Mouse (Mus musculus): ENCODE data around the gene Rora. TPM values are rescaled to one million over a fixed set of nuclear protein-coding genes. Genes with fewer than 3 reads are reported as not detected.

Rora gene
- total RNA-seq, 2 experiments from 2014 or later = 56.5 to 109 TPM

DNA sequence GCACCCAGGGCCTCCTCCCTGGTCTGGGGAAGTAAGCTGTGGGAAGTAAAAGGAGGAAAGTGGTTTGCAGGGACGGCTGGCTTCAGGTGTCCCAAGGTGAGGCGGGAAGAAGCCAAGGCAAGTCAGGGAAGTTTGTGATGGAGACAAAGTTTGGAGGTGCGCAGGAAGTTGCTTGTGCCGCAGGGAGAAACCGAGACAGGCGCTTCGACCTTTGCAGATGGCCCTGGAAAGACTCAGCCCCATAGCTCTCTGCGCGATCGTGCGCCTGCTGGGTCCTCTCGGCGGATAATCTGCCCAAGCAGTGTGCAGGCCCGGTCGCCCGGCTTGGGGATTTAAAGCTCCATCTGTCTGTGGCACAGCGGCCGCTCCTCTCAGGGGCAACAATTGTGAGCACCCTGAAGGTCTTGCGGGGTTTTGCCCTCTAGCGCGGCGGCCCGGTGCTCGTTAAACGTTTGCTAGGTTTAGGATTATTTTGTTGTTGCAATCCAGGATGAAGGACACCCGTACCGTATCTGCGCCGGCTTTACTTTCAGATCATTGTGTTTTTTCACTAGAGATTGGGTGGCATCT, 637.4 kb downstream of the Rora start:
- DNase-seq = peak; percentile 56 to 62

DNA sequence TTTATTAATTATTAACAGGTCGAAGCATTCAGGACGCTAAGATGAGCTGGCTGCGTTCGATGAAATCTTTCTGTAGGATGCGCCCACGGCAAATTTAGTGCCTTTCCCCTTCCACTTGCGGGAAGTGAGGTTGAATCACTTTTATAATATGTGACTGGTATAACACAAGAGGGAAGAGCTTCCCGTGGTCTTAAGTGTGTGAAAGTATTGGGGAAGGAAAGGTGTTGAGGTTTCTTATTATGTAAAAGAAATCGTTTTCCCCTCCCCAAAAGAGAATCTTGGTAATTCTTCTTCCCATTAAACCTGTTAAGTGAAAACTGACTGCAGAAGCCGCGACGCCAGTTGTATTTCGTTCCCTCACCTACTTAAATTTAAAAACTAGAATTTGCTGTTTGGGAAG, 637.9 kb downstream of the Rora start:
- no peak for DNase-seq

DNA sequence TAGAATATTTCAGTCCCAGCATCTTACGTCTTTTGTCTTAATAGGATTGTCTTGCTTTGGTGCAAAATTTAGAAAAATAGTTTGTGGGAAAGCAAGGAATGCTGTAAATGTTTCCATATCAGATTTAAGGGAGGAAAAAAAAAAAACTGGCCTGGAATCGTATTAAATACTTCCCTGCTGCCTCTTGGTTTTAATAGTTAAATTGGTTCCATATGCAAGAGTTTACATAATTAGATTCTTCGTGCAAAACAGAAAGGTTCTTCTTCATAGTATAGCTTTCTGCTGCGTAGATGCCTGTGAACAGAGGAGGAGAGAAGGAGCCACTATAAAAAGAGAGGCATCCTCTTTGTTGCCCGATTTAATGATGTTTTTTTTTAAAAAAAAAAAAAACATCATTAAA, 638.8 kb downstream of the Rora start:
- DNase-seq = no peak

DNA sequence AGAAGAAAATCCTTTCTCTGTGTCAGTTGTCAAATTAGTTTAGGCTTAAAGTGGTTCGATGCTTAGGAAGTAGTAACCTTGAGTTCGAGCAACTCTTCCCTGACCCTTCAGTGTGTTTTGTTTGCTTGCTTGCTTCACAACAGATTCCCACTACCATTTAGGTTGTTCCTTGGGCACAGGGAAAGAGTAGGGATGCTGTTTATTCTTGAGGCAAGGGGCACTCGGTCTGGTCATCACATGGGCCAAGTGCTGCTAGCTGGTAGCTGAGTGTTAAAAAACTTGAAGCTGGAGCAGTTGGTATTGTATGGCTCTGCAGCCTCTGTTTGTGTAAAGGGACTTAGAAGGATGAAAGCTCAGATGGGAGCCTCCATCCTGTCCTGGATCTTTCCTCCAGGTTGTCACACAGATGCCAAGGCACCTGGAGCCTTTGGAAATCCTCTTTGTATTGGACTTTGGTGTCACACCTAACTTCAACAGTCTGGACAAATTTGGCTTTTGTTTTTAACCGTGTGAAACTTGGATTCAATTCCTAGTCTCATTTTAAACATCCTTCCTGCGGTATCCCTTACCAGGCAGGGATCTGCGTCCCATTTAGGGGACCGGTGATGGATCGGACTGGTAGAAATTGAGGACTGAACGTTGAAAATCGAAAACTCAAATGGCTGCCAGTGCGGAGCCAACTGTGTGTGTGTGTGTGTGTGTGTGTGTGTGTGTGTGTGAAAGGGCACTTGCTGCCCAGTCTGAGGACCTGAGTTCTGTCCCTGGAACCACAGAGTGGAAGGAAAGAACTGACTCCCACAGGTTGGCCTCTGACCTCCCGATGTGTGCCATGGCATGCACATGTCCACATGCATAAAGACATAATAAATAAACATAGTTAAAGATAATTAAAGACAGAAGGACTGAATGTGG, 639.4 kb downstream of the Rora start:
- DNase-seq = no peak

DNA sequence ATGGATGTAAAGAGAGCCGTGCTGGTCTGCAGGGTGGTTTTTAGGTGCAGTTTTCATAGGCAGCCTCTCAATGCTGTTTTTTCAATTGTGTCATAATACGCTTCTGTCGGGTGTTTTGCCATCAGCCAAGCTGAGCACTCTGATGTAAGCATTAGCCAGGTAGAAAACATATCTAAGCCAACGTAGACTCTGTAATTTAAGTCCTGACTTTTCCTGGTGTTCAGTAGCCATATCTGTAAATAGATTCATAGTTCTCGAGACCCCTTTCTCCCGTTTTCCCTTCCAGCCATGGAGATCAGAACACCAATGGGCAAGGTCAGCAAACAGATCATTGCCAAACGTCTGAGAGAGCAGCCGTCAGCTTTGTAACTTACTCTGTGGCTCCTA, 640.1 kb downstream of the Rora start:
- DNase-seq = no peak

DNA sequence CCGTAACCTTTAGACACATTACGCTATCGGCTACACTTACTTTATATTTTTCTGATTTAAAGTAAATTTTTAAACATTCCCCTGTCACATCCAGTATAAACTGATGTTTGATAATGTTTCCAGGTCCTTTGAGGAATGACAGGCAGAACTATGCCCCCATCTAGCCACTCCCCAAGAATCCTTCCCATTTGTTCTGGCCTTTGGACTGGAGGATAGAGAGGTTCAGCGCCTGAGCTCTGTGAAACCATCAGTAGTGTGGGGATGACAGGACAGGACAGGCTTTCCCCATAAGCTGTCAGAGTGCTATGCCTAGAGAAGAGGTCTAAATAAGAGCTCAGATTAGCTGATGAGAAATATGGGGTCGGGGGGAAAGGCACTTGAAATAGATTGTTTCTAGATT, 640.8 kb downstream of the Rora start:
- no peak for DNase-seq

DNA sequence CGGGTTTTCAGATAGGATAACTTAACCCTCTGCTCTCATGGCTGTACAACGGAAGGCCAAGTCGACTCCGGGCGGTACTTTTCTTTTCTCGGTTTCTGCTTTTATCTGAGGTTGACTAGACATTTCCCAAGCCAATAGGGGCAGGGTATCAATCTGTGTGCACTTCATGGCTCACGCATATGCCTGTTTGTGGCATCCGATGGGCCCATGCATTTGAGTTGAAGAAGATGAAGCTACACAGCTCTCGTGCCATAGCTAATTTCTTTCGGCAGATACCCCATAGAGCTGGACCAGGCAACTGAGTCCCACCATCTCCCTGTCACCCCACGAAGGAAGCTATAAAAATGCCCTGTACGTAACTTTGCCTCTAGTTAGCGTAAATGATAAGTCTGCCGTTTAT, 641.3 kb downstream of the Rora start:
- DNase-seq = no peak

DNA sequence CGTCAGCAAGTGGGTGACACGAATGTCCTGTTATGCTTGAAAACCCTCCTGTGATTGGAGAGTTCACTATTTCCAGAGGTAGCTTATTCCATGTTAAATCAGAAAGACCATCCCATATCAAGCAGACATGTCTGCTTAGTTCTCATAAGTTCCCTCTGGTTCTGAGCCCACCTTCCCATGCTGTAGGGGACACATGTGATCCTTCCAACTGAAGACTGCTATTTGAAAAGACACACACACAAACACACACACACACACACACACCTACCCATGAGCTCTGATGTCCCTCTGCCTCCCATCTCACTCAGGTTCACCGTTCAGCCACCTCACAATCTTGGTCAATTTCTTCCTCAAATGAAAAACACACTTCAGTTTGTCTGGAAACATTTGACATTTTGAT, 642.2 kb downstream of the Rora start:
- no peak for DNase-seq

DNA sequence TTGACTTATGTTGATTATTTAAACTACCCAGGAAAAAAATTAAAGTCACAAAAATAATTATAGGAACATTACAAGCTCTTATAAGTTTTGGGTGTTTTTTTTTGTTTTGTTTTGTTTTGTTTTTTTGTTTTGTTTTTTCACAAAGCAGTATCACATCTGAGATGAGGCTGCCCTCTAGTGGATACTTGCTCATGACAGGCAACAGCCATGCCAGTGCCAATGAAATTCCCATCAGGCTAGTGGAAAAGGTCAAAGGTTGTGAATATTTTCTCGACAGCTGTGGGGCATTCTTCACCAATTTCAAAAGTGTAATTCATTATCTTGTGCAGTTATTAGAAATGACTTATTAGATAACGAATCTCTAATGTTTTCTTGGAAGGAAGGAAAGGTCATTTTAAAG, 642.8 kb downstream of the Rora start:
- DNase-seq = peak; percentile 61 to 82

DNA sequence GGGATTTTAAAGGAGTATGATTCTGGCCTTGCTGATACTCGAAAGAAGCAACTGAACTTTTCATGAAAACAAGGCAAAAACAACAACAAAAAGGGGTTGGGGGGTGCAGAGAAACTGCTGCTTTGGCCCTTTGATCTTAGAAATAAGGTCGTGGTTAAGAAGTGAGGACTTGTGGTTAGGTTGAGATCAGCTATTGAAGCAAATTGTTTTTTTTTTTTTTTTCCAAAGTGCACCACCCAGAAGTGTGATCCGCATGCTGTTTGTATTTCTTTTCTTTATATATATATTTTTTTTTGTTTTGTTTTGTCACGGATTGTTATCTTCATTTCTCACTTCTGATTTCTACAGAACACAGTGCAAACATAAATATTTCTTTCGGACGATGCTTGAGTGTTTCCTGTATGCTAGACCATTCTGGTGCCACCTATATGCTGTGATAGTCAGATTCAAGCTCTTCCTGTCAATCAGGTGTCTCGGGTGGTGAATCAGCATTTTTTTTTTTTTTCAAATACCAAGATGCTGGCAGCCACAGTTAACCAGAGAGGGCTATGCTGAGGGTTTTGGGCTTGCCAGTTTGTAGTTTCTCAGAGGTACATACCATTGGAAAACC, 644.3 kb downstream of the Rora start:
- no peak for DNase-seq

DNA sequence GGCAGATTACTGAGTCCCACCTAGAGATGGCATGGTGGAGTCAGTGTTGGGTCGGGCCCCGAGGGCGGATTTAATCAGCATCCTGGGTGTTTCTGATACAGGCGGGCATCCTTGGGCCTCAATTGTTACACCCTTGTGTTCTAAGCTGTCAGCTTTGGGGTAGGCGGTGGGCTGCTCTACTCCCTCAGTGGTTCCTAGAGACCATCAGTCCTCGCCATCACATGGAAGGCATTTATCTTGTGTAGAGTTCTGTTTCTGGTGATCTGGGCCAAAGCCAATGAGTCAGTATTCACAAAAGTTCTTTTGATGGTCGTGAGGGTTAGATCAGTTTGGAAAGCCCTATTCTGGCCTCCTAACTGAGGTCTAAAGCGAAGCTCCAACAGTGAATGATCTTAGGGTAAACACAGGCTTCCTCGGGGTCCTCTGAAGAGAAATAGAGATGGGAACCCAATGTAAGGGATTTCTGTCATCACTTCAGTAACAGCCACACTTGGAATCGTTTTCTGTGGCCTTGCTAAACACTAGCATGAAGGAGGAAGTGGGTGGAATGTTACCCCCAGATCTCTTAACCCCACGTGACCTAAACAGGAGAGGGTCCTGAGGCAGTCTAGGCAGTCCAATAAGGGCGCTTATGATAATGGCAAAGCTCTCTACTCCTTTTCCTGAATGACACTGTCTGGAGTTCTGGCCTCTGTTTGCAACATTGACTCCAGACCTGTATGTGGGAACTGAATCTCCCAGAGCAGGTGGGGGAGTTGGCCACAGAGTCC, 645.2 kb downstream of the Rora start:
- peak in 1 of 2 experiments; percentile 41 for DNase-seq

DNA sequence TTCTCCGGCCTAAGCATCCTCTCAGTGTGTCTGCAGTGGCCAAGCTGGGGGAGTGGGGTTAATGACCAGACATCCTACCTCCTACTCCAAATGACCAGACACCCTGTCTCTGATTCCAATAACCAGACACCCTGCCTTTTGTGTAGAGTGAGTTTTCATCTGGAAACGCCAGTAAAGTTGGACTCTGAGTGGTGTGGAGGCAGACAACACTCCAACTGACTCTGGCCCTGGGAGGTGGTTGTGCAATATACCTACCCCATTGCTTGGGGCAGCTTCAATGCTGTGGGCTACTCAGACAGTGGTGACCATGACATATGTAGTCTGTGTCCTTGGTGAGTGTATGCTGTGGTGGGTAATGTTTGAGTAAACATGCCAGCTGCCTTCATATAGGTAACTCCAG, 645.9 kb downstream of the Rora start:
- DNase-seq = peak; percentile 33 to 68

DNA sequence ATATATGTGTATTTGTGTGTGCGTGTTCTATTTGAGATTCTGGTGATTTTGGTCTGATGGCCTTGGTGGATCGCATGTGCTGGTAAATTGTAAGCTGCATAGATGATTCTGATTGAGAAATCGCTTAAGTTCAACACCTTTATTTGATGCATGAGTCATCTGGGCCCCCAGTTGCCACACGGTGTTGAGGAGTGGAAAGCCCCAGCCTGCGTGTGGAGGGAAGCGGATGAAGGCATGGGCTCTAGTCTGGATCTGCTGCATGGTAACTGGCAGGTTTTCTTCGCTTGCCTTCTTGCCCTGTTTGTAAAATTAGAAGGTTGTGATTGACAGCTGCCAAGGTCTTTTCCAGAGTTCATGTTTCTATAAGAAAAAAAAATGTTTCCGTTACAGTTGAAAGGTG, 646.7 kb downstream of the Rora start:
- no peak for DNase-seq

DNA sequence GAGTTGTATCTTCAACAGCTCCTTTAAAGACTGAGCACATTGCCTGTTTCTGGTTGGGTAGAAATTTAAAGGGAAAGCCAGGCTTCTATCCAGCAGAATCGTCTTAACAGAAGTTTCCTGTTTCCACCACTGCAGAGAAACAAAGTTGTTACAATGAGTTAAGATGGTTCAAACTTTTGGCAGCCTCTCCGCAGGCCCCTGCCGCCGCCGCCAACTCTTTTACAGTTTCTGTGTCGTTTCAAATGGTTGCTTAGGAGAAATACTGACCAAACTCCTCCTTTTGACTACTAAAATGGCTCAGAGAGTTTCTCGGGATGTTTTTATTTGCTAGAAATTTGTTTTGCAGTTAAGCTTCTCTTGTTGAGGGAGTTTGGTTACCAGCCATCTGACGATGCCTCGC, 647.9 kb downstream of the Rora start:
- DNase-seq = peak in 1 of 2 experiments; percentile 29

DNA sequence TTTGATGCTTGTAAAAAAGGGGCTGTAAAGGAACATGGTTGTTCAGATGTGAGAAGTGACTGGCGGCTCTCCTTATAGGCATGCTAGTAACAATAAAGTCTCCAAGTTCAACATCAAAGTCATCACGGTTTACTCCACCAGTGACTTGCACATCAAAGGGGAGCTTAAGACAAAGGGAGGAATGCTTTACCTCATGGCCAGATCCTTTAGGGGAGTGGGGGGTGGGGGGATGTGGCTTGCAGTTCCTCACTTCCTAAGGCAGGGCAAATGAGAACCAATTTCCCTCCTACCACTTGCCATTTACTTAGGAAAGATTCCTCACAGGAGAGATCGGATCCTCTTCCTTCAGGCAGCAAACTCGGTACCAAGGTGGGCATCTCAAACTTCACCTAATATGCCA, 648.4 kb downstream of the Rora start:
- no peak for DNase-seq

DNA sequence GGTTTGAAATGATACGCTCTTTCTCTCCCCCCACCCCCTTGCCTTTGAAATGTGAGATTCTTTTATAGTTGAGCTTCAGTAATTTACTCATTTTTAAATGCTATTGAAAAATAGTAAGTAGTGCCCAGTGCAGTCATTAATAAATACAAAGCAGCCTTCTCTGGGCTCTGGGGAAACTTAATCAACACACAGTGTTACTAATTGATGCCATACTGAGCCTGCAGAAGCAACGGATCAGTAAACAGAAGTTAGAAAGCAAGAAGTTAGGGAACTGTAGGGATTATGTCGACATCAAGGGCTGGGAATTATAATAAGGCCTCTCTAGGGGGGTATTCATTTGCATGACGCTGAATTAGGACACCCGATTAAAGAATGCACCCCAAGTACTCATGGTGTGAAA, 649.3 kb downstream of the Rora start:
- no peak for DNase-seq

DNA sequence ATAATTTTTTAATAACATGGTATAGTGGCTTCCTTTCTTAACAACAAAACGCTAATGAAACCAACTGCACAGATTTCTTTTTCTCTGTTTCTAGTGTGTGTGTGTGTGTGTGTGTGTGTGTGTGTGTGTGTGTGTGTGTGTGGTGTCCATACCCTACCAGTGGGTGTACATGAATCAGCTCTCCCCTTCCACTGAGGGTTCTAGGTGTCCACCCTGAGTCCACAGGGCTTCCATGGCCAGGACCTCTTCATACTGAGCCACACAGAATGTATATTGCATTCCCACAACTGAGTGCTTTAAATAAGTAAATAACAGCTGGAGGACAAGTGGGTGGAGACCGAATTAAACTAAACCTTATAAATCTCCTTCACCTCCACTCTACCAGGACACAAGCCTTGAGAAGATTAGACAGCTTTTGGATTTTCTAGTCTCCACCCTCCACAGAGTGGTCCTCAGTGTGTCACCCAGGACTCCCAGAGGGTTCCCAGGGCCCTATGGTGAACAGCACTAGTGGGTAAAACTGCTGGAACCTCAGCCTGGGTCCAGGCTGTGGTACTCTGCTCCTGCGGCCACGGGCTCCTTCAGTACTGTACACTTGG, 649.9 kb downstream of the Rora start:
- DNase-seq = no peak

DNA sequence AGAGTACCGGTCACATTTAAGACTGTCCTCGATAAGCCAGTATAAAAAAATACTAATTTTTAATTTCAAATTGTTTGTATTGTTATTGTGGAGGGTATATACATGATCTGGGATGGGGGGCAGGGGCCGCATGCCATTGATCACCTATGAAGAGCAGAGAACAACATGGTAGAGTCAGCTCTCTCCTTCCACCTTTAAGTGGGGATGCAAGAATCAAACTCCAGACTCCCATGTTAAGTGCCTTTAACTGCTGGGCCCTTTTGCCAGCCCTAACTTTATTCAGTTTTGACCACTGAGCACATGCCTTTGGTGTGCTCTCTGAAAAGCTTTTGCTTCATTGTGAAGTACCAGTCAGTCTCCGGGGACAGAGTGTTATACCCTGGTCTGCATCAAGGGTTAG, 650.4 kb downstream of the Rora start:
- no peak for DNase-seq

DNA sequence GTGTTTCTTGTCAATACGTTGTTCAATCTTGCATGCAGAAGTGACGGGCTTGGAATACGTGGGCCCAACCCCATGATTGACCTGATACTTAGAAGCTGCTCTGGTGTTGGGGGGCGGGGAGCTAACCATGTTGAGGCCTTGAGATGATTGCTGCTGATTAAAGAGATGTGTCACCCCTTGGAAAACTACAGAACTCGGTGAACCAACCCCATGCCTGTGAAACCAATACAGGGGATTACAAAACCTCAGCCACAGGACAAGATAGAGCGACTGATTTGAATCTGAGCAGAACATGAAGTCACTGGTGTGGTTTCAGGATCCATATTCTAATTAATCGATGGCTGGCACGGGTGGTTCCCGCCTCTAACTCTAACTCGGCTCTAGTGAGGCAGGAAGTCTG, 650.9 kb downstream of the Rora start:
- peak; percentile 82 to 83 for DNase-seq

DNA sequence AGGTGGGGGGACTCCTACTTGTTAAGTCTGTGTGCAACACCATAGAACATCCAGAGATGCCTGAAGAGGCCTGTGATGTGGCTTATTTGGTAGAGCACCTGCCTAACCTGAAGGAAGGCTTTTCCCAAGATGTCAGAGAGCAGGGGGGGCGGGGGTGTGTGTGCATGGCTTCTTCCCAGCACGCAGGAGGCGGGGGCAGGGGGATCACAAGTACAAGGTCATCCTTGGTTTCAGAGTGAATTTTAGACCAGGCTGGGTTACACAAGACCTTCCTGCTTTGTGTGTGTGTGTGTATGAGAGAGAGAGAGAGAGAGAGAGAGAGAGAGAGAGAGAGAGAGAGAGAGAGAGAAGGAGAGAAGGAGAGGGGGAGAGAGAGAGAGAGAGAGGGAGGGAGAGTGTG, 651.4 kb downstream of the Rora start:
- peak; percentile 55 to 67 for DNase-seq

DNA sequence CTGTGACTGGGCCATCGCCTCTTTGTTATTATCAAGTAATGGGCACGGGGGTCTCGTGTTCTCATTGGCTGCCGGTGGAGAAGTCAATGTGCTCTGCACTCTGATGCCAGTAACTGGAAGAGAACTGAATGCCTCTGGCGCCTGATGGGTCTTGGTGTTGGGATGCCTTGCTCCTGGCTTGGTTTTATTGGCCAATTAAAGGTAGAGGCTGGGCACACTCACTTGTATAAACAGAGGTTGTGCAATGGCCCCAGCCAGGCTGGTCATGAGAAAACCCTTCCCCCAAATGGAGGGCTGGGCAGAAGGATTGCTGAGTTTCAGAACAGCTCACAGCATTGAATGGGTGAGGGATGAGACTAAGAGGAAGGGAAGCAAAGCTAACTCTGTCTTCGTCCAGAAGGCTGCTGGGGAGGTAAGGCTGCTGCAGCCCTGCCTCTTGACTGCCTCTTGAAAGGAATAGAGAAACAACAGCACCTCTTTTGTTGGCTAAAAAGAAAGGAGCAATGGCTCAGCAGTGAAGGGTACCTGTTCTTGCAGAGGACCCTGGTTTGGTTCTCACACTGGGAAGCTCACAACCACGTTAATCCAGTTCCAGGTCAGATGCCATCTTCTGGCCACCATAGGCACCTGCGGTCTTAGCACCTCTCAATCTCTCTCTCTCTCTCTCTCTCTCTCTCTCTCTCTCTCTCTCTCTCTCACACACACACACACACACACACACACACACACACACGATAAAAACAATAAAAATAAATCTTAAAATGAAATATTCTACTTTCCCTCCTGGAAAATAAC, 653.3 kb downstream of the Rora start:
- peak; percentile 52 to 55 for DNase-seq
